Mouse (Mus musculus): ENCODE data around the gene Gm20532. TPM values are rescaled to one million over a fixed set of nuclear protein-coding genes. Genes with fewer than 3 reads are reported as not detected.

Gm20532 gene
- total RNA-seq, 2 experiments from 2014 or later = not detected

- no peak for DNase-seq (ENCODE audit: low spot score in 2 of 2)
These were observed 31.5 kb downstream of the Gm20532 start for GRCm38 (mm10) chr2:26617928-26618327.

- no peak for DNase-seq (ENCODE audit: low spot score in 2 of 2)
These were observed 34.8 kb downstream of the Gm20532 start for GRCm38 (mm10) chr2:26621246-26621645.

- no peak for DNase-seq (ENCODE audit: low spot score in 2 of 2)
These were observed 36.5 kb downstream of the Gm20532 start for GRCm38 (mm10) chr2:26622984-26623383.

GRCm38 (mm10) chr2:26625419-26625818 is 39.0 kb downstream of the Gm20532 start:
- DNase-seq (ENCODE audit: low spot score in 2 of 2) = no peak

DNA sequence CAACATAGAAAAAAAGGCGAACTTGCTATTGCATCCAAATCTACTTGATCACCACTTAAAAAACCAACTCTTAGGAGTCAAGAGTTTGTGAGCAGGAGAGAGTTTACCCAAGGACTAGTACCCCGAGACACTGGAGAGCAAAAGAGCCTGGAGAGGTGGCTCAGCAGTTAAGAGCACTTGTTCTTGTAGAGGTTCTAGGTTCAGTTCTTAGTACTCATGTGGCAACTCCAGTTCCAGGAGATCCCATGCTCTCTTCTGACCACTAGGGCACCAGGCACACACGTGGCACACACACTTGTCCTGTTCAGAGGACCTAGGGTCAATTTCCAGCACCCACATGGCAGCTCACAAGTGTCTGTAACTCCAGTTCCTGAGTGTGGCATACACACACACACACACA is 39.6 kb downstream of the Gm20532 start:
- DNase-seq (ENCODE audit: low spot score in 2 of 2) = no peak

DNA sequence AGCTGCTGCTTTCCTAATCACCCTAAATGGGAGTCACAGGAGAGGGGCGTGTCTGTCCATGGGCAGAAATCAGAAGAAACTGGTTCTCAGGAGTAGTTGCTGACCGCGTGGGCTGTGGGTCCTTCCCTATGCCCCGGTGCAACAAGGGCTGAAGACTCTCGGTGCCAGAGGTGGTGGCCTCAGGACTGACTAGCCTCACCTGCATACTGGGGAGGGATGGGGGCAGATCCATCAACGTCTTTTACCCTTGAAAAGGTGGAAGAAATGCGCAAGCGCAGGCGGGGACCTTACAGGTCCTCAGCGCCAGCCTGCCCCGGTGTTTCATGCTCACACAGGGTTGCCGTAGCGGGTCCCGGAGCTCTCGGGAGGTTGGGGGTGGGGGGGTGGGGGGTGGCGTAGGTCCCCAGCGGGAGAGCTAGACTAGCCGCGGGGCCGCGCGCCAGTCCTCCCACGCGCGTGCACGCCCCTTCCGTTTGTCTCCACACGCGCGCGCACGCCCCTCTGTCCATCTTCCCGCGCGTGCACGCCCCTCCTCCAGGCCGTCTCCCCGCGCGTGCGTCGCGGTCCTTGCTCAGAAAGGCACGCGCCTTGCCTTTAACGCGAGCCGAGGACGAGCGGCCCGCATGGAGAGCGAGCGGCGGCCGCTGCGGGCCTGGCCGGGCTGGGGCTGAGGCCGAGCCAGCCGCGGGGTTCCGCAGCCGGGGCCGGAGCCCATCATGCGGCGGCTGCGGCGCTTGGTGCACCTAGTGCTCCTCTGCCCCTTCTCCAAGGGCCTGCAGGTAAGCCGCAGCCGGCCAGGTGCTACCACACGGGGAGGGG is 41.7 kb downstream of the Gm20532 start, which contains the start of gene Fam69b:
Fam69b (plus strand) TSS at position 537 of the 819 bp plus-strand sequence.
- DNase-seq (ENCODE audit: low spot score in 2 of 2) = peak; percentile 82 to 92

DNA sequence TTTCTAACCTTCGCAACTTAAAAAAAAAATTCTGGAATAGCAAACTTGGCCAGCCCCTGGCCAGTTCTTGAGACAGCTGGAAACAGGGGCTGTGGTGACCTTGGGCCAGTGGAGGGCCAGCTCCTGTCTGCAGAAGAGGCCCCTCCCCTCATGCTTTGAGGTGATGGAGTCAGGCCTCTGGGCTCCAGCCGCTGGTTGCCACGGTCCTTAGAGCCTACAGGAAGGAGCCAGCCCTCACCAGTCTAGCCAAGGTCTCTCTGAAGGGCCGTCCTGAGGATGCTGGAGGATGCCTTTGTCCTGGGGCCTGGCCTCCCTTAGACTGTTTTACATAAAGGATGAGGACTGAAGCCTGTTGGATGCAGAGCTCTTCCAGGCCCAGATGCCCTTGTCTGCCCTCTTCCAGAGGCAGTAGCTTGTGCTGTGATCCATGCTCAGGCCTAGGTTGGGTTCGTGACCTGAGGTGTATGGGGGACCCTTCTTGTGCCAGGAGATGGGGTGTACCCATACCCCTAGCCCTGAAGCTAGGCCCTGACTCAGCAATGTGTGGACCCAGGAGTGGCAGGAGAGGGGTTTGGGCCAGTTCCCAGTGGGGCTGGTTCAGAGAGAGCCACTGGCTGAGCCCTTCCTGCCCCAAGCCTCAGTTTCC is 42.5 kb downstream of the Gm20532 start:
- DNase-seq (ENCODE audit: low spot score in 2 of 2) = no peak

DNA sequence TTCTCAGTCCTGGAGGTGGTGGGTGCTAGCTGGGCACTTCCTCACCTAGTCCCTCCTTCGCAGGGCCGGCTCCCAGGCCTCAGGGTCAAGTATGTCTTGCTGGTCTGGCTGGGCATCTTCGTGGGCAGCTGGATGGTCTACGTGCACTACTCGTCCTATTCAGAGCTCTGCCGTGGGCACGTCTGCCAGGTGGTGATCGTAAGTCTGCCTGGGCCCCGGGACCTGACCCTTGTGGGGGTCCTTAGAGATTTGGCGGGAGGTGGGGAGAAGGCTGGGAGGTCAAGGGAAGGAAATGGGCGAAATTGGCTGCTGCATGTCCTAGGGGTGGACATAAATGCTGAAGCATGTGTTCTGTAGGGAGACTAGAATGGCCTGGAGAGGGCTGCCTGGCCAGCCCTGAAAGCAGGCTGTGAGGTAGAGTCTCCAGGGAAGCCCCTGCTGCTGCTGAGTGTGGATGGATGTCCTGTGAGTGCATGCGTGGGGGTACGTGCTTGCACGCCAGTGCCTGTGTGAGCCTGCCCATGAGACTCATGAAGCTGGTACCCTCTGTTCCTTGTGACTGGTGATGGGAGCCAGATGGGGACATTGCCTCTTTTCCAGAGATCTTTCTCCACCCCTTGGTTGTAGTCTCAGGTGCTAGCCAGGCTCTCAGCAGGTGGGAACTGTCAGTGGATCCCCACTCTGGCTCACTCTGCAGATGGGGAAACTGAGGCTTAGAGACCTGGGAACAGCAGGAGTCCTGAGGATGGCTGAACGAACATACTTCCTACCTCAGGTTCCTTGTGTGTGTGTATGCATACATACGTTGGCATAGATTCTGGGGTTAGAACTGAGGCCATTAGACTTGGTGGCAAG is 46.3 kb downstream of the Gm20532 start:
- no peak for DNase-seq (ENCODE audit: low spot score in 2 of 2)

GRCm38 (mm10) chr2:26633953-26634530 is 47.6 kb downstream of the Gm20532 start:
- no peak for DNase-seq (ENCODE audit: low spot score in 2 of 2)

GRCm38 (mm10) chr2:26634629-26635488 is 48.4 kb downstream of the Gm20532 start:
- no peak for DNase-seq (ENCODE audit: low spot score in 2 of 2)

DNA sequence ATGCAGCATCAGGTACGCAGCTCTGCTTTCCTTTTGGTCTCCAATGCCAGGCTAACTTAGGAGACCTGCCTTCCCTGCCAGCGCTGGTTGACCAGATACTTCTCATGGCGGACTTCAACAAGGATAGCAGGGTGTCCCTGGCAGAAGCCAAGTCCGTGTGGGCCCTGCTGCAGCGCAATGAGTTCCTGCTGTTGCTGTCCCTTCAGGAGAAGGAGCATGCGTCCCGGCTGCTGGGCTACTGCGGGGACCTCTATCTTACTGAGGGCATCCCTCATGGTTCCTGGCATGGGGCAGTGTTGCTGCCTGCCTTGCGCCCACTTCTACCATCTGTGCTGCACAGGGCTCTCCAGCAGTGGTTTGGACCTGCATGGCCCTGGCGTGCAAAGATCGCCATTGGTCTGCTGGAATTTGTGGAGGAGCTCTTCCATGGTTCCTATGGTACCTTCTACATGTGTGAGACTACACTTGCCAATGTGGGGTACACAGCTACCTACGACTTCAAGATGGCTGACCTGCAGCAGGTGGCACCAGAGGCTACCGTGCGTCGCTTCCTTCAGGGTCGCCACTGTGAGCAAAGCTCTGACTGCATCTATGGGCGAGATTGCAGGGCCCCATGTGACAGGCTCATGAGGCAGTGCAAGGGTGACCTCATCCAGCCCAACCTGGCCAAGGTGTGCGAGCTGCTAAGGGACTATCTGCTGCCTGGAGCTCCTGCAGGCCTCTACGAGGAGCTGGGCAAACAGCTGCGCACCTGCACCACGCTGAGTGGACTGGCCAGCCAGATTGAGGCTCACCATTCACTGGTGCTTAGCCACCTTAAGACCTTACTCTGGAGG is 49.3 kb downstream of the Gm20532 start:
- DNase-seq (ENCODE audit: low spot score in 2 of 2) = no peak

DNA sequence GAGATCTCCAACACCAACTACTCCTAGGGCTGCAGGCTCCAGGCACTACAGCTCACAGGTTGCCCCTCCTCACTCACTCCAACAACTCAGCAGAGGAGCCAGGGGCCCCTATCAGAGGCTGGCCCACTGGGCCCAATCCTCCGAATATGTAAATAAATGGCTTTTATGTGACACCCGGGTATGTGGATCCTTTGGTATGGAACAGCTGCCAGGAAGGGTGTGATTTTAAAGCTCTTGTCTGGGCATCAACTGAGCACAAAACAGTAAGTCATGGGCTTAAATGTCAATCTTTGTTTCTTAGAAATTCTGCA is 49.8 kb downstream of the Gm20532 start:
- DNase-seq (ENCODE audit: low spot score in 2 of 2) = no peak

GRCm38 (mm10) chr2:26637316-26637932 is 51.0 kb downstream of the Gm20532 start:
- DNase-seq (ENCODE audit: low spot score in 2 of 2) = no peak

- no peak for DNase-seq (ENCODE audit: low spot score in 2 of 2)
These were observed 51.6 kb downstream of the Gm20532 start for GRCm38 (mm10) chr2:26638039-26638438.

- DNase-seq (ENCODE audit: low spot score in 2 of 2) = no peak
These were observed 52.1 kb downstream of the Gm20532 start for GRCm38 (mm10) chr2:26638572-26638971.

DNA sequence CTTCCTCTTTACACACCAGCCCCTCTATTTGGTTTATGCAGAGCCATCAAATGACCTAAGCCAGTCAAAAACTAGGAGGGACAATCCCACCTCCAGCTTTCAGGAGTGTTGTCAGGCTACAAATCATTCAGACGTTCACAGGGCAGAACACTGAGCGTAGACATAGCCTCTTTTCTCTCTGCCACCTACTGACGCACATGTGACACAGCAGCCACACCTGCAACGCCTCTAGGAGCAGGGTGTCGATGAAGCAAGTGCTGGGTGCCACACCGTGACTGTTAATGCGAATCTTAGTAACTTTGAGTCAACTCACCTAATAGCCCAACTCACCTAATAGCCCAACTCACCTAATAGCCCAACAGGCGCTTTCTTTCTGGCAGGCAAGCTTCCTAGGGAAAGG is 52.6 kb downstream of the Gm20532 start:
- DNase-seq (ENCODE audit: low spot score in 2 of 2) = no peak

DNA sequence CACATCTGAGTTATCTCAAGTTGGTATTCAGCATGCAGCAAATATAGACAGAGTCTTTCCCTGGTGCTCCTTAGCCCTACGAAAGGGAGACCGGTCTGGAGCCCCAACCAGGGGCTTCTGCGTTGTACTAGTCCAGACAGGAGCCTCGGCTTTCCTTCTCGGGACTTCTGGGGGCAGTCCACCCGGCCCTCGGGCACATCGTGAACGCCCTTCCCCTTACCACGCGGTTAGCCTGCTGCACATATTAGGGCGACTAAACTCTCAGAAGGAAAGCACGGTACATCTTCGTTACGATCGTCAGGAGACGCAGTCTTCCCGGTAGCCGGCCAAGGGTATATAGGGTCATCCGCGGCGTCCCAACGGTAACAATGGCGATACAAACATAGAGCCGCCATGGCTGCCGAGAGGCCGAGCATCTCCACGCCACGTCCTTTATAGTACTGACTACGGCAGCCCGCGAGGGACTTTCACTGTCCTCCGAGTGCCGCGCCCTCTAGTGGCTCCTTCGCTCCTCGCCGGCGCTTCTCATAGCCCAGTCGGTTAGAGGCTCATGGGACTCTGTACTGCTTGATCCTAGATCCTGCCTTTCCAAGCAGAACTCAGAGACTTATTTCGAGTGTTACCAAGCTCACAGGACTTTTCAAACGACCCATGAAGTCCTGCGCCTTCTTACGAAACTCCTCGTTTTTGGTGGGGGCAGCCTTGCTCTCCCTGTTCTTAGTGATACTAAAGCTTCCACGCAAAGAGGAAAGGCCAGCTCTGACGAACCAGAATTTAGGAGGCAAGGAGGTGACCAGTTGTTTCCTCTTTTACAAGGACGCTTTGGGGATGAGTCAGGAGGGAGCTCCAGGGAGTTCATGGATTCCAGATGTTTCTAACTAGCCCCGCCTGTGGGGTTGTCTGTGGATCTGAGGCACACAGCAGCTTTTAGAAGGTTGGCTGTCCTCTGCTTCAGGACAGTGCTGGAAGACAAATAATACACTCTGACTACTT is 53.7 kb downstream of the Gm20532 start:
- peak; percentile 93 to 99 for DNase-seq (ENCODE audit: low spot score in 2 of 2)

Data from layer of hippocampus, adult 18-20 months (tissue).